Mouse (Mus musculus) megakaryocyte, embryonic 14.5 days (primary cell): Measurements from ENCODE around the gene Tpra1.

Experiments used
- FLI1 ChIP-seq: IDR thresholded peaks from 2 replicates; pipeline ENCODE4 v1.6.1; 2012; ENCODE audit warnings: low read length, inconsistent platforms, mixed read lengths
- GATA1 ChIP-seq: IDR thresholded peaks from 3 replicates; pipeline ENCODE4 v1.6.1; 2012; ENCODE audit warnings: mixed read lengths, low read length, inconsistent platforms, borderline replicate concordance

GRCm38 (mm10) chr6:88884690-88885089 lies 17.4 kb upstream of the Tpra1 start:
- TF ChIP-seq FLI1, result no peak
- TF ChIP-seq GATA1, result no peak
